Mouse (Mus musculus) embryonic fibroblast, embryonic 13.5 days (primary cell): Measurements from ENCODE around the gene Cacna1a.

Experiments used
- CTCF ChIP-seq: IDR thresholded peaks from 2 replicates; pipeline ENCODE4 v1.5.1; 2011; ENCODE audit warnings: mild to moderate bottlenecking, control low read depth, low read length, moderate library complexity, borderline replicate concordance; ENCODE audit not compliant: insufficient read depth
- POLR2A ChIP-seq: IDR thresholded peaks from 2 replicates; pipeline ENCODE4 v1.6.1; 2011; ENCODE audit warnings: low read depth, mild to moderate bottlenecking, control low read depth, low read length, moderate library complexity

DNA sequence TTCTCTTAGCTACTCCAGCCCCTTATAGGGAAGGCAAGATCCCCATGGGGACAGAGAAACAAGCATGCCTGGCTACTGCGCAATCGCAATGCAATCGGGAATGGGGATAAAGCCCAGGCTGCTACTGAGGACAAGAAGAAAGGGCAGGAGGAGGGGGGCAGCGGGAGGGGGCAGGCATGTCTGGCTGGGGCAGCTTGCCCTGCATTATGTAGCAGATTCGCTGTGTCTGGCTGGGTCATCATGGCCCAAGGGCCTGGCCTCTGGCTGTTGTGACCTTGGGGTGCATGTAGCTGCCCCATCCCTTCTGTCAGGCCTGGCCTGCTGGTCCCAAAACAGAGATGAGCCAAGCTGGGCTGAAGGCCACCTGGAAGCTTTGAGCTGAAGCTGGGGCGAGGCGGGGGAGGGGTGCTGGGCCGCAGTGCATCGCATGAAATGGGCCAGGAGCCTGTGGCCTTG lies 246.6 kb downstream of the Cacna1a start:
- TF ChIP-seq CTCF (no peak), POLR2A (no peak)
